Mouse (Mus musculus) ovary, postnatal 36 days (tissue): Measurements from ENCODE around the gene Epha2.

Experiments used
- DNase-seq: peaks from one replicate; pipeline ENCODE4 v3.0.0; 2022; ENCODE audit warnings: low spot score, mixed read lengths

Epha2 gene

GRCm38 (mm10) chr4:141279783-141280182 is 21.3 kb upstream of the Epha2 start:
- DNase-seq: no peak

DNA sequence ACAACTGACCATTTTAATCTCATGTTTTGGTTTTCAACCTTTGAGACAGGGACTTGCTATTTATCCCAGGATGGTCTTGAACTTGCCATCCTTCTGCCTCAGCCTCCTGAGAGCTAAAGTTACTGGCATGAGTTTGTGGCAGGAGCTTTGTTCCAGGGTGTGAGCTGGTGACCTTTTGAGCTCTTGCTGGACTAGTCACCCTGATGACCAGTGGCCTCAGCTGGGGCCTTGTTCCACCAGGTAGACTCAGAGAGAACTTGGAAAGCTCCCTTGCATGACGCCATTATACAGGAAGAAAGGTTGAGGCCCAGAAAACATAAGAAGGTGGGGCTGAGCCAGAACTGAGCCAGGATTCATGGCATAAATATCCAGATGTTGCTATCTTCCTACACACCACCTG is 20.6 kb upstream of the Epha2 start:
- no peak for DNase-seq

DNA sequence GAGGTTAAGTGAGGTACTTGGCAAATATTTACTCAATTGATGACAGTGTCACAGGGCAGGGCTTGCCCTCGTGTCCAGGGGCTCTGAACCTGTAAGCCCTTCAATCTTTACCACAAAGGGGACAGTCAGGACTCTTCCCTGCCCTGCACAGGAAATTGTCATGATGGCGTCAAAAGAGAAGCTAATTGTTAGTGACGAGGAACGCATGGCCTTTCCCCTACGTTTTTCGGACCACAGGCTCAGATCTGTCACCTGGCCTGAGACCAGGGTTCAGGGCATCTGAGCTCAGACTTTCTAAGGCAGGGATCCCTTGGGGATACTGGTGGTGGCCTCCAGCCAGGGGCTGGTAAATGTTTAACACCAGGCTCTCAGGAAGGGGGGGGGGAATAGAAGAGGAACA is 19.9 kb upstream of the Epha2 start:
- no peak for DNase-seq

DNA sequence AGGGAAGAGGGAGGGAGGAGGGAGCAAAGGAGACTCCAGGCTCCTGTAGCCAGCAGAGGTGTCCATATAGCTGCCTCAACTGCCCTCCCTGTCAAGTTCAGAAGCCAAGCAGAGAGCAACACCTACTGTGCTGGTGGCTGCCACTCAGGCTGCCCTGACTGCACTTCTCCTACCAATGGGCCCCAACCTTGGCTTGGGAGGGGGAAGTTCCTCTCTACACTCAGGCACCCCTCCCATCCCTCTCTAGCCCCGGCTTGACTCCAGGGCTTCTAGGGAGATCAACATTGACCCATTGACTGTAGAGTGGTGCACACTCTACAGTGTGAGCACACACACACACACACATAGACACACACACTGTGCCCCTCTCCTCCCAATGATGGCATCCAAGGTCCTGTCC is 19.5 kb upstream of the Epha2 start:
- no peak for DNase-seq

DNA sequence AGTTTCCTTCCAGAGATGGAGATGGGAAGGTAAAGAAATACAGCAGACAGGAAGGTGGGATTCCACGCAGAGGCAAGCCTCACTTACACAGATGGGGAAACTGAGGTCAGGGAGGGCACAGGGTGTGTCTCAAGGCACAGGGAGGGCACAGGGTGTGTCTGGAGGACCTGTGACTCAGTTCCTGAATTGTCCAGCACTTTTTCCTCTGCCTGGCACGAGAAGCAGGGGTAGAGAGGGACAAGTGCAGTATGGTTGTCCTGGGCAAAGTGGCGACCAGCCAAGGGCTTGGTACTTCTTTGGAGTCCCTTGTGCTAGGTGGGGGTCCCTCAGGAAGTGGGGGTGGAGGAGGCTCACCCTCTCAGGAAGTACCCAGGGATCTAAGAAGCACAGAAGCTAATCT is 19.0 kb upstream of the Epha2 start:
- DNase-seq: no peak

GRCm38 (mm10) chr4:141282623-141283022 is 18.4 kb upstream of the Epha2 start:
- DNase-seq: no peak

DNA sequence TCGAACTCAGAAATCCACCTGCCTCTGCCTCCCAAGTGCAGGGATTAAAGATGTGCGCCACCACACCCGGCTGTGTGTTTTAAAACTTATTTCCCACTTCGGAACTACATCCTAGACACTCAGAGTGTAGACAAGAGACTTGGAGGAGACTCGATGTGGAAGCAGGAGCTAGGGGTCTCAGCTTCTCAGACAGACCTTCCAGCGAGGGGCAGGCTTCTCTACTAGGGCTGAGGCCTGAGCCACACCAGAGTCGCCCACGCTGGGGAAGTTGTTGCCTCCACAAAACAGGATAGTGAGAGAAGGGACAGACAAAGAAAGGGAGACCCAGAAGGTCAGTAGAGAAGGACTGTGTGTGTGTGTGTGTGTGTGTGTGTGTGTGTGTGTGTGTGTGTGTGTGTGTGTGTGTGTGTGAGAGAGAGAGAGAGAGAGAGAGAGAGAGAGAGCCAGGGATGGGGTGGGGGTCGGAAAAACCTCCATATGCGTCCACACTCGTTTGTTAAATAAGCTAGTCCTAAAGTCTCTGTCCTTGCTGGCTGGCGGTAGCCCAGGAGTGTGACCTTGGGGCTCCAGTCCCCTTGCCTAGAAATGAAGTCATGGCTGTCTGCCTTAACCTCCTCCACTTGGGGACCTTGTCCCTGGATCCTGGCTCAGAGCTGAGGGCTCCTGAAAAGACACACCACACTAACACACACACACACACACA is 17.7 kb upstream of the Epha2 start:
- DNase-seq: peak; percentile 55

DNA sequence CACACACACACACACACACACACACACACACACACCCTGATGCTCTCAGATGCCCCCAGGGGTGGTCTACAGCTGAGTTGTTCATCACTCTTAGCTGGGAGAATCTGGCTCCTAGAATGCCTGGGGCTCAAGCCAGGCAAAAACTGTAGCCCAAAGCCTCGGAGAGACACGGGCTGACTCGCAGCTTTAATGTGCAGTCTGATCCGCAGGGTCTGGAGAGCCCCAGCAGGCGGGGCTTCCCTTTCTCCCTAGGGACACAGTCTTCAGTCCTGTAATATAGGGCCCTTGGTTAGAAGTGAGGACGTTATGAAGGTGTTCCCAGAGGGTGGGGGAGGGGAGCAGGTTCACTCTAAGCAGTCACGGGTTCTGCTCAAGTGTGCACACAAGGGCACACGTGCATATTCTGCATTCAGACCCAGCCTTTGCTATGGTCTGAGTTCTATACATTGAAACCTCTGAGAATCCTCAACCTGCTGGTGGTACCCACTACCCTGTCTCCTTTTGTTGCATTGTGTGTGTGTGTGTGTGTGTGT is 17.1 kb upstream of the Epha2 start:
- no peak for DNase-seq

- no peak for DNase-seq
These were observed 16.6 kb upstream of the Epha2 start for GRCm38 (mm10) chr4:141284486-141284885.

GRCm38 (mm10) chr4:141285128-141285527 is 15.9 kb upstream of the Epha2 start:
- DNase-seq: no peak

DNA sequence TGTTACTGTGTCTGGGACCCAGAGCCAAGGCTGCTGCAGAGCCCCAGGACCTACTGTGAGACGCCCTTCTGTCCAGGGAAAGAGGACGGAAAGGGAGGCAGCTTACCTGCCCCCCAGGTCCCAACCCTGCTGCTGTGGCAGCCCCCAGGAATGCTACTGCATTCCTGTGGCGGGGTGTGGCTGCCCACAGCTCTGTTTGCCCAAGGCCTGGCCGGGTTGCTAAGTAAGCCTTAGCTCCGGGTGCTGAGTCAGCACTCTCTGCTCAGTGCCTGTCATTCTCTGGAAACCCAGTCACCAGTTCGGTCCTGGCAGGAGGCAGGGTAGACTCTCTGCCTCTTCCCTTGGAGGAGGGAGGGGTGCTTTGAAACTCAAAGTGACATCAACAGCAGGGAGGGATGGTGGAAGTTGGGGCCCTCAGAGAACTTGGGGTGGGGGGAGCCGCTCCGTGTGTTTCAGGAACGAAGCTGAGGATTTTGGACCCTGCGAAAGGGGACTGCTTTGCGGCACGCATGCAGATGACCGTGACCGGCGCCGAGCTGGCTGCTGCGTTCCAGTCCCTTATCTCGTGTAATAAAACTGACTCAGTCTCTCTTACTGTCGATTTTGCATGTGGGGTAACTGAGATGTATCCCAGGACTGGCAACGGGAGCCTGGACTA is 14.1 kb upstream of the Epha2 start:
- no peak for DNase-seq

DNA sequence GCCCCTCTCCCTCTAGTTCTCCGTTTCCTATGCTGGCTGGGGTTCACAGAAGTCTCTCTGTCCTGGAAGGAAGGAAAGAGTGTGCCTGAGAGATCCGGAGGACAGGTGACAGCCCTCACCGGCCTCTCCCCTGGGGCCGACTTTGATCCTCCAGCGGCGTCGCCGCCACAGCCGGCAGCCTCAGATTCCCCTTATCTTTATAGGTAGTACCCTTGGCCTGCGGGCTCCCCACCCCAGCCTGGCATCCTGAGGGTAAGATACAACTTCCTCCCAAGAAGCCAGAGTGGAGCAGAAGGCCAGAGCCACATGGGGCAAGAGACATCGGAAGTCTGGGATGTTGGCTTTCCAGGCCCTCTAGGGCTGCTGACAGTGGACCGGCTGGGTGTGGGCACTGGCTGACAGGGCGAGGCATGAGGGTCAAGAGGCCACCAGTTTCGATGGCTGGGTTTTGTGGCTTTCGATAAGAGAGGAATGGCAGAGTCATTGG is 13.5 kb upstream of the Epha2 start:
- DNase-seq: no peak

- DNase-seq: no peak
These were observed 12.9 kb upstream of the Epha2 start for GRCm38 (mm10) chr4:141288152-141288551.

- DNase-seq: no peak
These were observed 9.3 kb upstream of the Epha2 start for GRCm38 (mm10) chr4:141291571-141292375.

DNA sequence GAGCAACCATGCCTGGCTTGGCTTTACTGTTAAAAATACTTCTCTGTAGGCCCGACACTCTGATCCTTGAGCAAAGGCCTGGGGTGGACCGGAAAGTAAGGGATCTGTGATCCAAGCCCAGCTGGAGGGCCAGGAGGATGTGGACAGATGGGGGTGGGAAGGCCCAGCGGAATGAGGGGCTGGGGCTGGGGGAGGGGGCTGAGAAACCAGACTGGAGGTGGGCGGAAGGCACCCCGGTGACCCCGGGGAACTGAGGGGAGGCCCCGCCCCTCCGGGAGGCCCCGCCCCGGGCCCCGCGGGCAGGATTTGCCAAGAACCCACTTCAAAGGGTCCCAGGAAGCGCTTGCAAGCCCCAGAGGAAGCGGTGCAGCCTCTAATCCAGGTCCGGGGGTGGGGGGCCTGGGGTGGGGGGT is 5.3 kb upstream of the Epha2 start:
- DNase-seq: no peak

DNA sequence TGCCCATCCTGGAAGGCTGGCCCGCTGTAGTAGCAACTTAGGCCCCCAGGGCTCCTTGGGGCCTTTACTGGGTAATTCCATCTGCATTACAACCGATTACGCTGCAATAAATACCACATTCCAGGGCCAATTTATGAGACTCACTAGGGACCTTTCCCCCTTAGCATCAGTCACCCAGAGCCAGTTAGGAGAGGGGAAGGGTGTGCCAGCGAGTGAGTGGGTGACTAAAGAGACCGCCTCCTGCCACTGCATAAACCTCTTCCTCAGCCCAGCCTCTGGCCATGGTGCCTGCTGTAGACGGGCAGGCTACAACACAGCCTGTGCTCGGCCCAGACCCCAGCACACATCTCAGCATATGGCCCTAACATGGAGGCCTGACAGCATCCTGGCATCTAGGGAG is 3.1 kb upstream of the Epha2 start:
- no peak for DNase-seq

GRCm38 (mm10) chr4:141299356-141299755 is 1.7 kb upstream of the Epha2 start:
- no peak for DNase-seq

DNA sequence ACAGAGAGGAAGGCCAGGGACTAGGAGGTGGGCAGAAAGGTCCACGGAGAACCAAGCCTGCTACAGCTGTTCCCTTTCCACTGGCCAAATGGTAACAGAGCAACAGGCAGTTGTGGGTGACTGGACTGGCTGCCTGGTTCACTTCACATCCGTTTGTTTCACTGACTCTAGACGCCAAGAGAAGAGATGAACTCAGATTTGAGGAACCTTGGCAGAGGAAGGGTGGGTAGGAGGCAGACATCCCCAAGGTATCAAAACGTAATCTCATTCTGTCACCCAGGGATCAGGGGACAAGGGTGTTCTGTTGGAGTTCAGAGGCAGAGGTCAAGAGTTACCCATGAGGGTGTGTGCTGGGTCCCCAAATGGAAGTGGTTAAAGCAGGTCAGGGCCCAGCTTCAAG is 844 bp upstream of the Epha2 start:
- DNase-seq: no peak

DNA sequence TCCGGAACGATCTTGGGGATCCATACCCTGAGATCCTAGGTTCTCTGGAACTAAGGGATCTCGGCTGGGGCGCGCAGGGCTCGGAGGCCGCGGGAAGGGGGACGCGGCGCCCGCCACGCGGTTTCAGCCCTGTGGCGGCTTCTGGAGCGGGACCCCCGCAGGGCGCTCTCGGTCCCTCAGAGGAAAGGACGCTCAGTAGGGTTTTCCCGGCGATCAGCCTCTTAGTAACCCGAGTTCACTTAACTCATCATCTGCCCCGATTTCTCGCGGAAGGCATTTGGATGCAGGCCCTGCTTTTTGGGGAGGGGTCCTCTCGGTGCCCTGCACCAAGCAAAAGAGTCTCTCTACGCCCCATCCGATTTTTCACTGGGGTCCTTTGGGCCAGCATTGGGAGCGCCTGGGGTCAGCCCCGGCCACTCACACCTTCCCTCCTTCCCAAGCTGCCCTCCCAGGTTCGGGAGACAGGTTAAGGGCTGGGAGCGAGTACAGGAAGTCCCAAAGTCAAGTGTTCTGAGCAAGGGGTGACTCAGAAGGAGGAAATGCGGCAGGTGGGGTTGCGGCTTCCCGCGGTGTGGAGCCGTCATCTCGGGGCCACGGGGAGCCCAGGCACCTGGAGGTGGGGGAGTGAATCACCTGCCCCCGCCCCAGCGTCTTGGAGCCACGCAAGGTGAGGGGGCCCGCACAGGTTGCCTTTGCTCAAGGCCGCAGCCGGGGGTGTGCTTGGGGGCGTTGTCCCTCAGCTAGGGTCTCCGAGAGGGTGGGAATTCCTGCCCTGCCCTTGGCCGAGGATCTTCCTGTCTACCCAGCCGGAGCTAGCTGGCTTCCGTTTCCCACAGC is 769 bp downstream of the Epha2 start:
- DNase-seq: no peak

DNA sequence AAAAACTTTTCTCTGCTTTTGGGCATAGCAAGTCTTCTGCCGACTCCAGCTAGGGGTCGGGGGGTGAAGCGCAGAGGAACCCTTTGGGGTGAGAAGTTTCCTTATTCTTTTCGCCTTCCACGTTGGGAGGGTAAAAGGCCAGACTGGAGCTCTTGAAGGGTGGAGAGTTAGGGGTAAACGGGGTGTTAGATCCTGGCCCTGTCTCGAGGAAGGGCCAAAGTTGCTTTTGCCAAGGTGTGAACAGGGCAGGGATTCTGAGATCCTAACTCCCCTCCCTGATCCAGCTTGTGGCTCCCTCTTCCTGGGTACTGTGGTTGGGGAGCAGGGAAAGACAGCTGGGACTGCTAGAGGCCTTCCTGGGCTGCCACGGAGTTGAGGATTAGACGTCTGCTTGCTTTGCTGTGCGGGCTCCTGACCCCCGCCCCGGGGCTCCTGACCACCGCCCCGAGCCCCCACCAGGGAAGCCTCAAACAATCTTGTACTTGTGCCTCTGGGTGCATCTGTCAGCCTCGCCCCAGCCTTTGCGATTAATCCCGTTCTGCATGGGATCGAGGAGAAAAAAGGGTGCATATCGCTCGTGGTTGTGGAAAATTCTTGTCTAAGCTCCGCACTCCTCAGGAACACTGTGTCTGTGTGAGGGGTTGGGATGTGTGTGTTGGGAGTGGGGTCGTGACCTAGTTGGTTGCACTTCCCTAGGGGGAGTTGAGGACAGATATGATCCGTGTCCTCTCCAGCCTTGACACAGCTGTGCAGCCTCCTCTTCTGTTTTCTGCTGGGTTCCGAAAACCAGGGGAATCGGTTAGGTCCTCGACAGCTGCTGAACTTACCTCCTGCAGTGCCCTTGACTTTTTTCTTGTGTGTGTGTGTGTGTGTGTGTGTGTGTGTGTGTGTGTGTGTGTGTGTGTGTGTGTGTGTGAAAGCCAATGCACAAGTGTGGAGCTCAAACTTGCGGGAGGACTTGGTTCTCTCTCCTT is 1.7 kb downstream of the Epha2 start:
- no peak for DNase-seq
